Mouse (Mus musculus) neural tube, embryonic 11.5 days (tissue): ENCODE data around the gene Ablim1. TPM values are rescaled to one million over a fixed set of nuclear protein-coding genes. Genes with fewer than 3 reads are reported as not detected.

ENCODE experiments used
- ATAC-seq: fragments of 200-750 bp; cut with Nextera tagmentation; 2 replicates; pipeline ENCODE4 v1.8.0; 2017; ENCODE audit warnings: moderate number of reproducible peaks, mild to moderate bottlenecking, moderate TSS enrichment, moderate library complexity; ENCODE audit not compliant: insufficient read depth, low FRiP score, low TSS enrichment
- DNase-seq: peaks from one replicate; pipeline ENCODE4 v3.0.0-alpha.2; 2015; ENCODE audit warnings: low spot score
- H3K27ac ChIP-seq: fragments of 300-500 bp; sonication (generic); 2 replicates; pipeline ENCODE4 v1.5.1; 2014; ENCODE audit warnings: low read depth, mild to moderate bottlenecking, low read length
- H3K27me3 ChIP-seq: fragments of 300-500 bp; sonication (generic); 2 replicates; pipeline ENCODE4 v1.6.1; 2014; ENCODE audit warnings: mild to moderate bottlenecking, low read length, mixed read lengths; ENCODE audit not compliant: control insufficient read depth, insufficient read depth
- H3K36me3 ChIP-seq: fragments of 300-500 bp; sonication (generic); 2 replicates; pipeline ENCODE4 v1.6.1; 2014; ENCODE audit warnings: mild to moderate bottlenecking, low read length, moderate library complexity, mixed read lengths; ENCODE audit not compliant: control insufficient read depth, insufficient read depth
- H3K4me1 ChIP-seq: fragments of 300-500 bp; sonication (generic); 2 replicates; pipeline ENCODE4 v1.6.1; 2014; ENCODE audit warnings: low read length, mixed read lengths; ENCODE audit not compliant: control insufficient read depth, insufficient read depth
- H3K4me2 ChIP-seq: fragments of 300-500 bp; sonication (generic); 2 replicates; pipeline ENCODE4 v1.6.1; 2014; ENCODE audit warnings: low read depth, mild to moderate bottlenecking, moderate library complexity
- H3K4me3 ChIP-seq: fragments of 300-500 bp; sonication (generic); 2 replicates; pipeline ENCODE4 v1.5.1; 2014; ENCODE audit warnings: low read depth, low read length
- H3K9ac ChIP-seq: fragments of 300-500 bp; sonication (generic); 2 replicates; pipeline ENCODE4 v1.6.1; 2014; ENCODE audit warnings: mild to moderate bottlenecking, low read length
- H3K9me3 ChIP-seq: fragments of 300-500 bp; sonication (generic); 2 replicates; pipeline ENCODE4 v1.6.1; 2016; ENCODE audit warnings: low read length; ENCODE audit not compliant: control insufficient read depth
- WGBS: fragments of 180-500 bp; shearing (Covaris S2); extraction: QIAGEN DNeasy Blood & Tissue Kit; methylation state at CpG from one replicate; pipeline ENCODE4 v1.1.7; 2014; 5-methylcytosine and 5-hydroxymethylcytosine counted together
- polyA plus RNA-seq: library from polyadenylated mRNA; unstranded; fragments of >200 nt; fragmentation: Nextera tagmentation; extraction: Ambion mirVana; gene quantifications from 2 replicates; pipeline ENCODE4 v1.2.1, GENCODE M21; 2014

The Ablim1 gene
- polyA plus RNA-seq, 1 experiment from 2014 or later, result 24.5 TPM

- H3K4me2 ChIP-seq, result no peak overlapping the region
- no peaks in the 10 kb centered on the region for H3K27me3 ChIP-seq
- no peak overlapping the region for H3K4me3 ChIP-seq
- no peaks in the 10 kb centered on the region for H3K4me1 ChIP-seq
- WGBS, result 85% methylated on average over 20 of the region's 20 CpGs
- no peaks in the 10 kb centered on the region for H3K36me3 ChIP-seq
- DNase-seq, result no peak
- no peak overlapping the region for H3K9ac ChIP-seq
- ATAC-seq, result no peak
- H3K27ac ChIP-seq, result no peak overlapping the region
- no peaks in the 10 kb centered on the region for H3K9me3 ChIP-seq
Measured at GRCm38 (mm10) chr19:57157731-57158343, 156.9 kb downstream of the Ablim1 start.

- Histone ChIP-seq H3K27ac (no peak overlapping the region), H3K4me3 (no peak overlapping the region)
Measured at GRCm38 (mm10) chr19:57155121-57155884, 159.4 kb downstream of the Ablim1 start.

DNA sequence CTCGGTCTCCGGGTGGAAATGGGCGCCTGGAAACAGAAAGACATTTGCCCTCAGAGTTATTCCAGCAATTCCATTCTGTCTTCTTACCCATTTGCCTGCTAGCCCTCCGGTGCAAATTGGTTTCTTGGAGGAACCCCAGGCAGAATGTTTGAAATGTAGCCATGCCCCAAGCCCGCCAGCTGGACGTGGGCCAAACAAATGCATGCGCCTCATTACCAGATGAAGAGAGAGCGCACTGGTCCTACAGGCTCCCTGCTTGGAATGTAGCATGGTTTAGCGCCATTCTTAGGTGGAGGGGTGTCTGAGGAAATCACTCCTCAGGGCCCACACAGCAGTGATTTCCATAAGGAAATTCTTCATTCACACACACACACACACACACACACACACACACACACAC lies 162.4 kb downstream of the Ablim1 start:
- ATAC-seq (no peak), DNase-seq (no peak)
- no peaks in the 10 kb centered on the region for H3K4me1 ChIP-seq
- H3K27me3 ChIP-seq, result no peaks in the 10 kb centered on the region
- H3K9me3 ChIP-seq, result no peaks in the 10 kb centered on the region
- no peak overlapping the region for H3K4me3 ChIP-seq
- H3K36me3 ChIP-seq, result no peaks in the 10 kb centered on the region
- no peak overlapping the region for H3K9ac ChIP-seq
- no peak overlapping the region for H3K27ac ChIP-seq
- H3K4me2 ChIP-seq, result no peak overlapping the region
- WGBS, result 59% methylated on average over 9 of the region's 9 CpGs

More at GRCm38 (mm10) chr19:57155121-57155884, 159.4 kb downstream of the Ablim1 start:
- no peak overlapping the region for H3K4me2 ChIP-seq
- ATAC-seq (no peak), DNase-seq (no peak)
- no peaks in the 10 kb centered on the region for H3K4me1 ChIP-seq
- no peaks in the 10 kb centered on the region for H3K27me3 ChIP-seq
- H3K9ac ChIP-seq, result no peak overlapping the region
- 82% methylated on average over 14 of the region's 14 CpGs for WGBS
- no peaks in the 10 kb centered on the region for H3K9me3 ChIP-seq
- no peaks in the 10 kb centered on the region for H3K36me3 ChIP-seq

- H3K9me3 ChIP-seq, result no peaks in the 10 kb centered on the region
- no peaks in the 10 kb centered on the region for H3K27me3 ChIP-seq
- no peak for ATAC-seq
- H3K27ac ChIP-seq, result no peak overlapping the region
- no peaks in the 10 kb centered on the region for H3K4me1 ChIP-seq
- no peak overlapping the region for H3K4me2 ChIP-seq
- H3K4me3 ChIP-seq, result no peak overlapping the region
- no peaks in the 10 kb centered on the region for H3K36me3 ChIP-seq
- DNase-seq, result no peak
- no peak overlapping the region for H3K9ac ChIP-seq
- 88% methylated on average over 9 of the region's 9 CpGs for WGBS
Measured at GRCm38 (mm10) chr19:57151504-57151903, 163.2 kb downstream of the Ablim1 start.

DNA sequence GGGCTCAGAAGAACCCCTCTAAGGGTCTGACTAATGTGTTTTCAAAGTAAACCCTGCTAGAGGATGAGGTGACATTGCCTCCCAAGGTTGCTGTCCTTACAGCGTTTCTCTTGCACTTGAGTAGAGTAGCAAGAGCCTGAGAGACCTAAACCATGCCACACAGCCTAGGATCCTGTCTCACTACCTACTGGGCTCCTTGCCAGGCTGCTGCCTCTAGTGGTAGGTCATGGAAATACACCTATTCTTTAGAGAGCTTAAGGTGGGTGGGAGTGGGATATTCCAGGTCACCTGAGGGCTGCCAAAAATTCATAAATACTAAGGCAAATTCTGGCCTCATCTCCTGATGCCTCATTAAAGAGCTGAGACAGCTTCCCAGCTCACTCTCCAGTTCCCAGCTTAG lies 164.4 kb downstream of the Ablim1 start:
- Histone ChIP-seq H3K4me2 (no peak overlapping the region), H3K9ac (no peak overlapping the region), H3K4me3 (no peak overlapping the region), H3K4me1 (no peaks in the 10 kb centered on the region), H3K27me3 (no peaks in the 10 kb centered on the region), H3K36me3 (no peaks in the 10 kb centered on the region), H3K27ac (no peak overlapping the region), H3K9me3 (no peaks in the 10 kb centered on the region)
- ATAC-seq, result no peak
- no peak for DNase-seq
- 55% methylated on average over 1 of the region's 1 CpGs for WGBS

DNA sequence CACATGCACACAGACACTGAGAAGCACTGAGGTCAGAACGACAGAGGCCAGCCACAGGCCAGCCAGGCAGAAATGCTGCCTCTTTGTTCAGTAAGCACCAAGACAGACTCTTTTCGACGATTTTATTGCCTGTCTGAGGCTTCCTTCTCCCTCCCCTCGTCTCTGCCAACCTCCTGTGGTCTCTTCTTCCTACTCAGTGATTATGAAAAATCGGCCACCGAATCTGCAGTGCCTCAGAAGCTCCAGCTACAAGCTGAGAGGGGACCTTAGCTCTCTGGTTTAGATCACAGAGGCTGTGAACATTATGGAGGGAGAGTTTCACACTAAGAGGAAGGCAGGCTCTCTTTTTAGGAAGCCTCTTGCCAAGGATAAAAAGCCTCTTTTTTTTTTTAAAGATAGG lies 167.0 kb downstream of the Ablim1 start:
- 18% methylated on average over 6 of the region's 6 CpGs for WGBS
- ATAC-seq (no peak), DNase-seq (no peak)
- no peaks in the 10 kb centered on the region for H3K4me1 ChIP-seq
- H3K27ac ChIP-seq, result no peak overlapping the region
- H3K27me3 ChIP-seq, result no peaks in the 10 kb centered on the region
- no peak overlapping the region for H3K4me3 ChIP-seq
- H3K4me2 ChIP-seq, result no peak overlapping the region
- H3K36me3 ChIP-seq, result no peaks in the 10 kb centered on the region
- H3K9ac ChIP-seq, result no peak overlapping the region
- H3K9me3 ChIP-seq, result no peaks in the 10 kb centered on the region

DNA sequence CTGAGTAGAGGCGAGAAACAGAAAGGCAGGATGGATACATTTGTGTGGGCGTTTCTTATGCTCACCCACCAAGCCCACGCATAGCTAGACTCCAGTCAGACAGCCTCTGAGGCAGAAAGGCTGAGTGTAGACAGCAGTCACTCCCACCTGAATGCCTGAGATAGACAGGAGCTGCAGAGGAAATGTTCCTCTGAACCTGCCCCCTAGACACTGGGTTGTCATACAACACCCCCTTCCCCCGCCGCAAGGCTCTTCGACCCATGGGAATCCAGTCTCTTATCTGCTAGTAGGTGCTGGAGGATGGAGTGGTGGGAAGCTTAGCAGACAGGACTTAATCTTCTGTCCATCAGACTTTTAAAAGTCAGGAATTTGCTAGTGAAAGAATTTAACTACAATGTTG lies 167.8 kb downstream of the Ablim1 start:
- Histone ChIP-seq H3K36me3 (no peaks in the 10 kb centered on the region), H3K4me2 (no peak overlapping the region), H3K27ac (no peak overlapping the region), H3K9me3 (no peaks in the 10 kb centered on the region), H3K9ac (no peak overlapping the region), H3K4me1 (no peaks in the 10 kb centered on the region), H3K27me3 (no peaks in the 10 kb centered on the region), H3K4me3 (no peak overlapping the region)
- WGBS, result 87% methylated on average over 6 of the region's 6 CpGs
- no peak for DNase-seq
- no peak for ATAC-seq

GRCm38 (mm10) chr19:57143646-57144045 lies 171.1 kb downstream of the Ablim1 start:
- no peak overlapping the region for H3K4me3 ChIP-seq
- no peaks in the 10 kb centered on the region for H3K27me3 ChIP-seq
- no peak overlapping the region for H3K4me2 ChIP-seq
- H3K36me3 ChIP-seq, result no peaks in the 10 kb centered on the region
- H3K9me3 ChIP-seq, result no peaks in the 10 kb centered on the region
- no peak overlapping the region for H3K9ac ChIP-seq
- no peak overlapping the region for H3K27ac ChIP-seq
- no peaks in the 10 kb centered on the region for H3K4me1 ChIP-seq
- no peak for ATAC-seq
- WGBS, result 94% methylated on average over 3 of the region's 3 CpGs
- DNase-seq, result no peak
